Mouse (Mus musculus) hindbrain, embryonic 10.5 days (tissue): ENCODE measurements around the gene Rflna. TPM values are rescaled to one million over a fixed set of nuclear protein-coding genes. Genes with fewer than 3 reads are reported as not detected.

Experiments
- DNase-seq: peaks from one replicate; pipeline ENCODE4 v3.0.0-alpha.2; 2017; ENCODE audit warnings: low spot score
- H3K27ac ChIP-seq: fragments of 300-500 bp; sonication (generic); 2 replicates; pipeline ENCODE4 v1.5.1; 2016; ENCODE audit warnings: mild to moderate bottlenecking, moderate library complexity
- H3K27me3 ChIP-seq: fragments of 300-500 bp; sonication (generic); 2 replicates; pipeline ENCODE4 v1.6.1; 2016; ENCODE audit warnings: mild to moderate bottlenecking; ENCODE audit not compliant: poor library complexity, insufficient read depth, severe bottlenecking
- H3K36me3 ChIP-seq: fragments of 300-500 bp; sonication (generic); 2 replicates; pipeline ENCODE4 v1.6.1; 2016; ENCODE audit warnings: mild to moderate bottlenecking, moderate library complexity
- H3K4me1 ChIP-seq: fragments of 300-500 bp; sonication (generic); replicated peaks from 2 replicates; pipeline ENCODE4 v1.6.1; 2016; ENCODE audit warnings: mild to moderate bottlenecking
- H3K4me3 ChIP-seq: fragments of 300-500 bp; sonication (generic); 2 replicates; pipeline ENCODE4 v1.5.1; 2016; ENCODE audit warnings: mild to moderate bottlenecking, moderate library complexity
- H3K9me3 ChIP-seq: fragments of 300-500 bp; sonication (generic); 2 replicates; pipeline ENCODE4 v1.6.1; 2016; ENCODE audit warnings: mild to moderate bottlenecking, moderate library complexity
- WGBS: fragments of 180-500 bp; shearing (Covaris S2); methylation state at CpG from one replicate; pipeline ENCODE4 v1.1.7; 2016; 5-methylcytosine and 5-hydroxymethylcytosine counted together
- polyA plus RNA-seq: library from polyadenylated mRNA; unstranded; fragments of >200 nt; fragmentation: Nextera tagmentation; extraction: Ambion mirVana; gene quantifications from 2 replicates; pipeline ENCODE4 v1.2.1, GENCODE M21; 2016

Gene Rflna
- 4.3 and 7.7 TPM in 2 replicates for polyA plus RNA-seq

GRCm38 (mm10) chr5:125002969-125003872, at the start of gene Rflna:
Gene Rflna (plus strand): TSS chr5:125003221.
- H3K4me3 ChIP-seq = peak within 1 kb of the TSS; percentile 56
- H3K9me3 ChIP-seq = peaks cover 5% of the 10 kb centered on the region; the same call in 1 of the 2 replicates
- H3K27ac ChIP-seq = peak within 1 kb of the TSS; percentile 75
- peaks cover 64% of the 10 kb centered on the region for H3K4me1 ChIP-seq
- H3K36me3 ChIP-seq = no peaks in the 10 kb centered on the region
- DNase-seq = peak; percentile 78
- peaks cover 45% of the 10 kb centered on the region for H3K27me3 ChIP-seq
- under 1% methylated on average over 41 of the region's 41 CpGs for WGBS

DNA sequence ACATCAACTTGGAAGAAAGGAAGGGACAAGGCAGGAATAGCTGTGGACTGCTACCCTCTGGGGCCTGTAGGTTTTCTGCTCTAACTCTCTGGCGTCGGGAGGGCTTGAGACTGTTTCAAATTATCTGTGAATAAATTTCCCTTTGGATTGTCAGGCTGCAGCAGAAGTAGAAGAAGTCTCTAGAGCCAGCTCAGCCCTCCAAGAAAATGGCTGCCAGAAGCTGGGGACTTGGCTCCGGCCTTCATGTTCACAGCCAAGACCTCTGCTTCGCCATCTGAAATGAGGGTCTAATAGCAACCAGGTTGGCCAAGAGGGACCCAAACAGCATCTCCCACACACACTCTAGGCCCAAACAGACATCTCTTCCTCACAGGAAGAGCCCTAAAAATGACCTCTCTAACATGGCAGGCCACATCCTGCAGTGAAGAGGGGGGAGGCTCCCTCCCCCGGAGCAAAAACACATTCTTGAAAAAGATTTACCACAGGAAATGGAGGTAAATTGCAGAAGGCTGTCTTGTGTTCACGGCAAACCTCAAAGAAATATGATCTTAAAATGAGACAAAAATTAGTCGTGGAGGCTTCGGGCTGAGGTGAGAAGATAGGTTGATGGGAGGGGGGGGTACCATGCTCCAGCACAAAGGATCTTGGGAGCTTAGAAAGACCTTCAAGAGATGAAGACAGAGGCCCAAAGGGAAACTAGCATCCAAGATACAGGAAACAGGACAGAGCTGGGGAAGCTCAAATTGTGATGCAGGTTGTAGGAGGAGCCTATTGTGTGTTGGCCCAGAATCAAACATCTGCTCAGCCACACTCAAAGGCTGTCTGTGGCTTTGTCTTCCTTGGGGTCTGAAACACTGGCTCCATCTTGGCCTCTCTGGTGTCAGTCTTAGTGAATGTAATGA, 48.4 kb upstream of the Rflna start:
- 87% methylated on average over 8 of the region's 8 CpGs for WGBS
- H3K4me3 ChIP-seq = no peak overlapping the region
- 0 out of 2 replicates have a peak, but pooled peaks cover 6% of the 10 kb centered on the region for H3K9me3 ChIP-seq
- no peak for DNase-seq
- no peaks in the 10 kb centered on the region for H3K27me3 ChIP-seq
- peak overlapping the region; percentile 9; the same call in 1 of the 2 replicates for H3K27ac ChIP-seq
- peaks cover 35% of the 10 kb centered on the region for H3K4me1 ChIP-seq
- no peaks in the 10 kb centered on the region for H3K36me3 ChIP-seq

DNA sequence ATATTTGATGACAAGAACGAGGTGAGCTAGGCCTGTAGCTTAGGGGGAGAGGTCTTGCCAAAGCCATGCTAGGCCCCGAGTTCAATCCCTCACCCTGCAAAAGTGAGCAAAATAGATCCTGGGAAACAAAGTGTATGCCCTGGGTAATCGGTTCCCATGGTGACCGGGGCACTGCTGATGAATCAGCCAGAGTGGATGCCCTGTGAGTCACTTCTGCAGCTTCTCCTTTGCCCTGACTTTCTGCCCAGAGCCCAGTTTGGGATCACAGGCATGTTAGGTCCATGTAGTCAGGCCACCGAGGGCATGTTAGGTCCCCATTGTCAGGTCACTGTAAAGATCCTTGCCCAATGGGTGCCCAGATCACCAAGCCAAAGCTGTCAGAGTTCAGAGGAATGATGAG, 45.5 kb upstream of the Rflna start:
- Histone ChIP-seq H3K9me3 (0 out of 2 replicates have a peak, but pooled peaks cover 4% of the 10 kb centered on the region), H3K4me3 (no peak overlapping the region), H3K36me3 (no peaks in the 10 kb centered on the region), H3K4me1 (peaks cover 51% of the 10 kb centered on the region), H3K27ac (0 out of 2 replicates have a peak overlapping the region, but pooled peaks have one; percentile 2), H3K27me3 (no peaks in the 10 kb centered on the region)
- WGBS = 81% methylated on average over 5 of the region's 5 CpGs
- DNase-seq = no peak

GRCm38 (mm10) chr5:124959099-124959498, 43.9 kb upstream of the Rflna start:
- WGBS = 94% methylated on average over 4 of the region's 4 CpGs
- Histone ChIP-seq H3K4me3 (no peak overlapping the region), H3K4me1 (peaks cover 52% of the 10 kb centered on the region), H3K27me3 (no peaks in the 10 kb centered on the region), H3K9me3 (0 out of 2 replicates have a peak, but pooled peaks cover 4% of the 10 kb centered on the region), H3K27ac (no peak overlapping the region), H3K36me3 (no peaks in the 10 kb centered on the region)
- no peak for DNase-seq

- Histone ChIP-seq H3K27ac (peak overlapping the region; percentile 64), H3K9me3 (0 out of 2 replicates have a peak, but pooled peaks cover 4% of the 10 kb centered on the region), H3K4me1 (peaks cover 44% of the 10 kb centered on the region), H3K36me3 (no peaks in the 10 kb centered on the region), H3K4me3 (no peak overlapping the region), H3K27me3 (no peaks in the 10 kb centered on the region)
- peak; percentile 31 for DNase-seq
- WGBS = 49% methylated on average over 18 of the region's 18 CpGs
Observed at GRCm38 (mm10) chr5:124960131-124960901, 42.7 kb upstream of the Rflna start.

DNA sequence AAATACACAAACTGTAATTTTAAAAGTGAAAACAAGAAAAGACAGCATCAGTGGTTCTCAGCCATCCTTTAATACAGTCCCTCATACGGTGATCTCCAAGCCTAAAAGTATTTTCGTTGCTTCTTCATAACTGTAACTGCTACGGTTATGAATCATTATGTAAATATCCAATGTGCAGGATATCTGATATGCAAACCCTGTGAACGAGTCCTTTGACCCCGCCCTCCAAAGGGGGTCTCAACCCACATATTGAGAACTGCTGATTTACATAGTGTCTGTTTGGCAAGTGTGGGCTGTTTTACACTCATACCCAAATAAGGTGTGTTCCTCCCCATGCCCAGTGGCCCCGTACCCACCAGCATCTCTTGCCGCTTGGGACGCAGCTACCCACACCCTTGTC, 41.6 kb upstream of the Rflna start:
- Histone ChIP-seq H3K27ac (no peak overlapping the region), H3K36me3 (no peaks in the 10 kb centered on the region)
- 88% methylated on average over 8 of the region's 8 CpGs for WGBS

DNA sequence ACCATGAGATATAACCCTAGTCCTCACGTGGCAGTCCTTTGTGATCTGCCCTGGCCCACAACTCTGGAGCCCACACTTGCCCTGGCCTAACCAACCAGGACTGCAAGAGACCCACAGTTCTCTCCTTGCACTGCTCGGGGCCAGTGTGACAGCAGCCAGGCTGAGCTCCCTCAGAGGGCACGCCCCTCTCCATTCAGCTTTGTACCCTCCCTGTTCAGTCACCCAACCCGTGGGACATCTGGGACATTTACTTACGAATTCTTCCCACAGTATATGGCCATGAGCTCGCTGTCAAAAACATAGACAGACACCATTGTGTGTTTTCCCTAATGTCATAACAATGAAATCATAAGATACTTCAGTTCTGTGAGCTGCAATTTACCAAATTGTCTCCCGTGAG, 40.3 kb upstream of the Rflna start:
- peaks cover 51% of the 10 kb centered on the region for H3K4me1 ChIP-seq
- 53% methylated on average over 7 of the region's 7 CpGs for WGBS
- H3K4me3 ChIP-seq = no peak overlapping the region
- no peaks in the 10 kb centered on the region for H3K27me3 ChIP-seq
- DNase-seq = no peak
- peak overlapping the region; percentile 67 for H3K27ac ChIP-seq
- H3K36me3 ChIP-seq = no peaks in the 10 kb centered on the region
- H3K9me3 ChIP-seq = 0 out of 2 replicates have a peak, but pooled peaks cover 4% of the 10 kb centered on the region

More for the DNA sequence above, 41.6 kb upstream of the Rflna start:
- Histone ChIP-seq H3K9me3 (0 out of 2 replicates have a peak, but pooled peaks cover 4% of the 10 kb centered on the region), H3K27me3 (no peaks in the 10 kb centered on the region), H3K4me1 (peaks cover 43% of the 10 kb centered on the region), H3K4me3 (no peak overlapping the region)
- no peak for DNase-seq

DNA sequence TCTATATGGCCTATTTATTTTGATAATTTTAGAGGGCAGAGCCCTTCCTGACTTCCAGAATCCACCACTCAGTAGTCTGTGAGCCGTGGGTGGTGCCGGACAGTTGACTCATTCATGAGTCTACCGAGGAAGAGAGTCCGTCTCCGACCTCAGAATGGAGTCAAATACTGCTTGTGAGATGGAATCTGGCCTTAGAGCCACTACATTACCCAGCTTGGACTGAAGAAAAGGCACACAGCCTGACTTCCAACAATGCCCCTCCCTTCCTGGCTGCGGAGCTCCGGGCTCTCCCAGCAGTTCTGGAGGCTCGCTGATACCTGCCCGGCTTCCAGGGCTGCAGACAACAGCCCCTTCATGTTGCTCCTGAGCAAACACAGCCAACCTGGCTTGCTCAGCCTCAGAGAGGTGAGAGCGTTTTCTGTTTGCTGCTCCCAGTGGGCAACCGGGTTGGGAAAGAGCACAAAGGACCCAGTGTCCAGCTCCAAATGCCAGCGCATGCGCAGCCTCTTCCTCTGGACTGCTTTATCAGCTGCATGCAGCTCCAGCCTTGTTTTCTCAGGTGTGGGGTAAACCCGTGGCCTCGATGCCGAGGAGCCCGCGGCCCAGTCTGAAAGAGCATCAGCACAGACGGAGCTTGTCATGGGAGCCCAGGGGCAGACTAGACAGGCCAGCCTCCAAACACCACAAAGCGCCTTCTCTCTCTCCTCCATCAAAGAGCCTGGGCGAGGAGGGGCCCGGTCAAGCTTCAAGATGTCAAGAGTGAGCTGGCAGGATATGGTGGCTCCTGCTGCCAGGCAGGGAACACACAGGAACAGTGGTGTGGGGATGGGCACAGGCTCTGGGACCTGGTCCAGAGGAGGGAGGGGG, 39.0 kb upstream of the Rflna start:
- WGBS = 66% methylated on average over 22 of the region's 22 CpGs
- Histone ChIP-seq H3K36me3 (no peaks in the 10 kb centered on the region), H3K4me3 (0 out of 2 replicates have a peak overlapping the region, but pooled peaks have one; percentile 1), H3K4me1 (peaks cover 51% of the 10 kb centered on the region), H3K27ac (peak overlapping the region; percentile 66), H3K9me3 (0 out of 2 replicates have a peak, but pooled peaks cover 3% of the 10 kb centered on the region), H3K27me3 (no peaks in the 10 kb centered on the region)
- DNase-seq = peak; percentile 80

DNA sequence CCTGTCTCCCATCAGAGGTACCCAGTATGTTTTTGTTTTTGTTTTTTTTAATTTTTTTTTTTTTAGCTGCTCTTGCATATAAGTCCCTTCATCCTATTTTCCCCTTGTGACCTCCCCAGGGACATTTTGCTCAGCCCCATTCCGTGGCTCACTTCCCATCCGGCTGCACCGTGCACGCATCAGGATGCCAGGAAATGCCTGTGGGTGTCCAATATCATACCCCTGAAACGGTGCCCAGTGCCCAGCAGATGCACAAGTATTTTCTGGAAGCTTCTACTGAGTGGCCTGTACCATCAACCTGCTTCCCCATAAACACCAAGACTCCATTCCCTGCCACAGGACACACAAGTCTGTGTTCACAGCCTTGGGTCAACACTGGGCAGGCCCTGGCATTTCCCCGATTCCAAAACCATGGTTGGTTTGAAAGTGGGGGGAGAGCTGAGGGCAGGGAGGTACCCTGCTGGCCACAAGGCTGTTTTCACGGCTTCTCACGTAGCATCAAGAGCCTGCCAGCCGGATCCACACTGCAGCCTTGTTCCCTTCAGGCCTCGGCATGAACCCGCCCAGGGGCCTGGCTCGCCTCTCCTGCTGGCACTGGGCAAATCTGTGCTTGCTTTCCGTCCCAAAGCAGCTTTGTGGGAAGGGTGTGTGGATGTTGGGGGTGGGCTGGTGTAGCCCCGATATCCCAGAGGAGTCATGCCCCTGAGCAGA, 36.2 kb upstream of the Rflna start:
- H3K27ac ChIP-seq = peak overlapping the region; percentile 54
- no peaks in the 10 kb centered on the region for H3K36me3 ChIP-seq
- no peak overlapping the region for H3K4me3 ChIP-seq
- 0 out of 2 replicates have a peak, but pooled peaks cover 3% of the 10 kb centered on the region for H3K9me3 ChIP-seq
- H3K27me3 ChIP-seq = no peaks in the 10 kb centered on the region
- peaks cover 52% of the 10 kb centered on the region for H3K4me1 ChIP-seq
- WGBS = 75% methylated on average over 14 of the region's 14 CpGs
- DNase-seq = no peak

DNA sequence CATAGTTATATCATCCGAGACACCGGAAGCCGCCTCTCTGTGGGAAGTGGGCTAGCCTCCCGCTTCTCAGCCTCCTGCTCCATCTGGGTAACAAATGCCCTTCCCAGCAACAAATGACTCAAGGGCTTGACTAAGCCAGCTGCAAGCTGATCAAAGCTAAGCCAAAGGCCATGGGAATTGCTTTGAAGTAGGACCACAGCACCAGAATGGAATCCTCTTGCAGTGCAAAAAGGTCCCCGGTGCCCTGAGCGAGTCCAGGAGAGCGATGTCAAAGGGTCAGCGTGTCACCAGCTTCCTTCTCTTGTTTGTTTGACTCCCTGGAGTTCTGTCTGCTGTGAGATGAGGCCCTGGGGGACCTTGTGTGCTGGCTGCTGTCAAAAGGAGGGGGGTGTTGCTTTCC, 33.2 kb upstream of the Rflna start:
- Histone ChIP-seq H3K36me3 (no peaks in the 10 kb centered on the region), H3K27ac (peak overlapping the region; percentile 24), H3K4me1 (peaks cover 39% of the 10 kb centered on the region), H3K9me3 (peaks cover 5% of the 10 kb centered on the region; the same call in 1 of the 2 replicates), H3K4me3 (no peak overlapping the region), H3K27me3 (no peaks in the 10 kb centered on the region)
- 15% methylated on average over 8 of the region's 8 CpGs for WGBS
- peak; percentile 61 for DNase-seq

GRCm38 (mm10) chr5:124986222-124986621, 16.8 kb upstream of the Rflna start:
- H3K27ac ChIP-seq = no peak overlapping the region
- no peak overlapping the region for H3K4me3 ChIP-seq
- no peaks in the 10 kb centered on the region for H3K27me3 ChIP-seq
- H3K36me3 ChIP-seq = 0 out of 2 replicates have a peak, but pooled peaks cover 4% of the 10 kb centered on the region
- DNase-seq = no peak
- H3K9me3 ChIP-seq = peaks cover 18% of the 10 kb centered on the region
- 0 out of 2 replicates have a peak, but pooled peaks cover 3% of the 10 kb centered on the region for H3K4me1 ChIP-seq
- WGBS = 84% methylated on average over 5 of the region's 5 CpGs
